Mouse (Mus musculus) liver, embryonic 12.5 days (tissue): ENCODE data around the gene Pmpcb. TPM values are rescaled to one million over a fixed set of nuclear protein-coding genes. Genes with fewer than 3 reads are reported as not detected.
"Not testable (repeated sequence)": the region's sequence is repeated elsewhere in the genome, so short reads cannot be mapped to it uniquely, and the experiment has no call there.

Experiments used
- ATAC-seq: fragments of 200-750 bp; cut with Nextera tagmentation; 2 replicates; pipeline ENCODE4 v1.8.0; 2017; ENCODE audit warnings: moderate number of reproducible peaks, mild to moderate bottlenecking, moderate library complexity
- H3K27ac ChIP-seq: fragments of 300-500 bp; sonication (generic); 2 replicates; pipeline ENCODE4 v1.5.1; 2016; ENCODE audit warnings: mild to moderate bottlenecking
- H3K27me3 ChIP-seq: fragments of 300-500 bp; sonication (generic); replicated peaks from 2 replicates; pipeline ENCODE4 v1.6.1; 2016; ENCODE audit warnings: mild to moderate bottlenecking, moderate library complexity
- H3K36me3 ChIP-seq: fragments of 300-500 bp; sonication (generic); 2 replicates; pipeline ENCODE4 v1.6.1; 2016; ENCODE audit warnings: mild to moderate bottlenecking, moderate library complexity
- H3K4me1 ChIP-seq: fragments of 300-500 bp; sonication (generic); 2 replicates; pipeline ENCODE4 v1.6.1; 2016
- H3K4me2 ChIP-seq: fragments of 300-500 bp; sonication (generic); 2 replicates; pipeline ENCODE4 v1.6.1; 2016; ENCODE audit warnings: mild to moderate bottlenecking, moderate library complexity
- H3K4me3 ChIP-seq: fragments of 300-500 bp; sonication (generic); 2 replicates; pipeline ENCODE4 v1.5.1; 2016; ENCODE audit warnings: mild to moderate bottlenecking, moderate library complexity
- H3K9ac ChIP-seq: fragments of 300-500 bp; sonication (generic); 2 replicates; pipeline ENCODE4 v1.6.1; 2016; ENCODE audit warnings: mild to moderate bottlenecking, moderate library complexity
- H3K9me3 ChIP-seq: fragments of 300-500 bp; sonication (generic); replicated peaks from 2 replicates; pipeline ENCODE4 v1.6.1; 2016; ENCODE audit warnings: mild to moderate bottlenecking, moderate library complexity
- WGBS: fragments of 180-500 bp; shearing (Covaris S2); methylation state at CpG from one replicate; pipeline ENCODE4 v1.1.7; 2016; ENCODE audit not compliant: insufficient replicate concordance; 5-methylcytosine and 5-hydroxymethylcytosine counted together
- polyA plus RNA-seq: library from polyadenylated mRNA; unstranded; fragments of >200 nt; fragmentation: Nextera tagmentation; extraction: Ambion mirVana; gene quantifications from 2 replicates; pipeline ENCODE4 v1.2.1, GENCODE M21; 2016

Pmpcb gene
- 49.2 and 53.7 TPM in 2 replicates for polyA plus RNA-seq

DNA sequence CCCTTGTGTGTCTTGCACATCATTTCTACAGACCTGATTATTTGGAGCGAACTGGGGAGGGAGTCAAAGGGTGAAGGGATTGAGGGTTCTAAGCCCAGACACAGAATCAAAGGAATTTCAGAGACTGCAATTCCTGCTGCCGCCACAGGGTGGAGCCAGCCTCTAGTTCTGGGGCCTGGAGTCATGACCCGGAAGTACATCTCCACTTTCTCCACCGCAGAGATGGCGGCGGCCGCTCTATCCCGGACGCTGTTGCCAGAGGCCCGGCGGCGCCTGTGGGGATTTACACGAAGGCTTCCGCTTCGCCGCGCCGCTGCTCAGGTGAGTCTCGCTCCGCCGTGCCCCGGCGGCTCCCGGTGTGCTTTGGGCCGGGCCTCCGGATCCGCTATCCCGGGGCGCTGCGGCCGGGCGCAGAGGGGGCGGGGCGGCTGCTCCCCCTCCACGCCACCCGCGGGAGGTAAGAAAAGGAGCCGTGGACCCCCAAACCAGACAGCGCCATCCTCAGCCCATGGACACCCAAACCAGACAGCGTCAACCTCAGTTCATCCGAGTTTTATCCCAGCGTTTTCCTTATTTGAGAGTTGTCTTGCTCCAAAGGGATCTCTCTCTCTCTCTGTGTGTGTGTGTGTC lies at the start of gene Pmpcb:
Gene Pmpcb, plus strand, starts transcription at position 186 of the 630 bp plus-strand sequence.
- Histone ChIP-seq H3K9me3 (no peaks in the 10 kb centered on the region), H3K27me3 (no peaks in the 10 kb centered on the region), H3K9ac (peak within 1 kb of the TSS; percentile 89), H3K27ac (peak within 1 kb of the TSS; percentile 76), H3K36me3 (peaks cover 34% of the 10 kb centered on the region), H3K4me3 (peak within 1 kb of the TSS; percentile 97), H3K4me2 (peak within 1 kb of the TSS; percentile 86), H3K4me1 (peaks cover 18% of the 10 kb centered on the region)
- WGBS = under 1% methylated on average over 41 of the region's 42 CpGs
- ATAC-seq = peak; percentile 84

DNA sequence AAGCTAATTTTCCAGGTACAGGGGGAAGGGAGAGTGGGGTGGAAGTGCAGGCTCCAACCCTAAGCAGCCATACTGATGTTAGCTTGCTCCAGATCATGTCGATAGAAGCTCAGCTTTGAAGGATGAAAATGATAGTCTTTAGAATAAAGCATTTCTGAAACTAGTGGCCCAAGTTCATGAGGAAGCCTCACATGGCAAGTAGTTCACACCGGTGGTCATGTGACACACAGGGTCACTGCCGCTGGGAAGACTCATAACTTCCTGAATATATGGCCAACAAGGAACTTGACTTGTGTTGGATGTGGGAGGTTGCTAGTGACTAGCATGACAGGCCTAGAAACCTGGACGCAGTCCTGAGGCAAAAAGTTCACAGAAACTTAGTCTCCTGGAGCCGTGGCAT lies 44.7 kb upstream of the Pmpcb start:
- H3K9ac ChIP-seq = no peak overlapping the region
- no peak overlapping the region for H3K27ac ChIP-seq
- no peaks in the 10 kb centered on the region for H3K36me3 ChIP-seq
- ATAC-seq = no peak
- H3K4me2 ChIP-seq = no peak overlapping the region
- H3K4me1 ChIP-seq = peaks cover 2% of the 10 kb centered on the region; the same call in 1 of the 2 replicates
- H3K9me3 ChIP-seq = no peaks in the 10 kb centered on the region
- 66% methylated on average over 5 of the region's 5 CpGs for WGBS
- no peak overlapping the region for H3K4me3 ChIP-seq
- no peaks in the 10 kb centered on the region for H3K27me3 ChIP-seq

DNA sequence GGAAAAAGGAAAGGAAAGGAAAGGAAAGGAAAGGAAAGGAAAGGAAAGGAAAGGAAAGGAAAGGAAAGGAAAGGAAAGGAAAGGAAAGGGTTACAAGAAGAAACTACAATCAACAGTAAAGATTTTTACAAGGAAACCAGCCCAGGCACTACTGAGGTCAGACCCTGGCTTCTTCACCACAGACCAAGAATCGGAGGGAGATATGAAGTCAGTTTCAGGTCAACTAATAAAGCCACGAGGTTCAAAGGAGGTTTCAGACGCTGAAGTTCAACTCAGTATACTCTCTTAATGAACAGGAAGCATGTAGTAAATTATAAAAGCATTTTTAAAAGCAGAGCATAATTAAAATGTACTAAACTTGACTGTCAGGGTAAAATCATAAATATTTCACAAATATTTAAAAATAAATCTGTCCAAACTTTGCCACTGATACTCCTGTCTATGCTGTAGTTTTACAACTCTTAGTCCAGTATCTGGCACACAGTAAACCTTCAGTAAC lies 43.5 kb upstream of the Pmpcb start:
- 44% methylated on average over 3 of the region's 3 CpGs for WGBS
- Histone ChIP-seq H3K9ac (no peak overlapping the region), H3K4me1 (no peaks in the 10 kb centered on the region), H3K9me3 (no peaks in the 10 kb centered on the region), H3K27ac (no peak overlapping the region), H3K27me3 (no peaks in the 10 kb centered on the region), H3K36me3 (no peaks in the 10 kb centered on the region), H3K4me3 (no peak overlapping the region), H3K4me2 (no peak overlapping the region)
- no peak for ATAC-seq

DNA sequence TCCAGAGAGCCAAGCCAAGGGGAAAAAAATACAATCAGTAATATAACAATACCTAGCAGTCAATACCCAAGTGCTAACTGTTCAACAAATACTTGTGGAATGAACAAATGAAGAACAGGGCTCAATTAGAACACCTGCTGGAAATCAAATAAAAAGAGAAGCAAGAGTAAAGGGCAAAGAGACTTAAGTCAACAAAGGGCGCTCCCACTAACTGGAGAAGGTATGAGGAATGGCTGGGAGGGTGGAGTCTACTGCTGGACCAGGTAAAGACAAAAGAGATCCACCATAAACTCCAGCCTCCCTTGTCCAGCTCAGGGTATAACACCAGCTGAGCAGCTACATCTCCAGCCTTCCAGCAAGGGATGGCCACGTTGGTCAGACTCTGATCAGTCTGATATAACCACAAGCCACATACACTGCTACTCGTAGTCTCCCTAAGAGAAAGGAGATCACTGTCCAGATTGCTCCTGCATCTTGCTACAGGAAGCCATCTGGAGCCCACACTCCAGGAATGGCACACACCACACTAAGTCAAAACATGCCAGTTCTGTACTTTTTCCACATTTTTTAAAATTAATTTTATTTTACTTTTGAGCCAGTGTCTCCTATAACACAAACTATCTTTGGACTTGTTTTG lies 42.0 kb upstream of the Pmpcb start:
- Histone ChIP-seq H3K9me3 (no peaks in the 10 kb centered on the region), H3K27me3 (no peaks in the 10 kb centered on the region), H3K4me3 (no peak overlapping the region), H3K36me3 (no peaks in the 10 kb centered on the region), H3K27ac (no peak overlapping the region), H3K9ac (no peak overlapping the region), H3K4me1 (peaks cover 3% of the 10 kb centered on the region; the same call in 1 of the 2 replicates), H3K4me2 (no peak overlapping the region)
- 40% methylated on average over 3 of the region's 3 CpGs for WGBS
- no peak for ATAC-seq

DNA sequence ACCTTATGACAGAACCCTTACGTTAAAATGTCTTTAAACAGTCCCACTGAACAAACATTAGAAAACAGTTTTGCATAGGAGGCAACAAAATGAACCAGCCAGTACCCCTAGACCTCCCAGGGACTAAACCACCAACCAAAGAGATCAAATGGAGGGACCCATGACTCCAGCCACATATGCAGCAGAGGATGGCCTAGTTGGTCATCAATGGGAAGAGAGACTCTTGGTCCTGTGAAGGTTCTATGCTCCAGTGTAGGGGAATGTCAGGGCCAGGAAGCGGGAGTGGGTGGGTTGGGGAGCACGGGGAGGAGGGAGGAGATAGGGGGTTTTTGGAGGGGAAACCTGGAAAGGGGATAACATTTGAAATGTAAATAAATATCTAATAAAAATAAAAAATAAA lies 37.4 kb upstream of the Pmpcb start:
- H3K36me3 ChIP-seq, H3K4me3 ChIP-seq, ATAC-seq, H3K9ac ChIP-seq, H3K27me3 ChIP-seq, H3K9me3 ChIP-seq, H3K27ac ChIP-seq: not testable (repeated sequence)
- WGBS = 91% methylated on average over 3 of the region's 3 CpGs
- peak overlapping the region; percentile 31; the same call in 1 of the 2 replicates for H3K4me2 ChIP-seq
- peaks cover 29% of the 10 kb centered on the region for H3K4me1 ChIP-seq

DNA sequence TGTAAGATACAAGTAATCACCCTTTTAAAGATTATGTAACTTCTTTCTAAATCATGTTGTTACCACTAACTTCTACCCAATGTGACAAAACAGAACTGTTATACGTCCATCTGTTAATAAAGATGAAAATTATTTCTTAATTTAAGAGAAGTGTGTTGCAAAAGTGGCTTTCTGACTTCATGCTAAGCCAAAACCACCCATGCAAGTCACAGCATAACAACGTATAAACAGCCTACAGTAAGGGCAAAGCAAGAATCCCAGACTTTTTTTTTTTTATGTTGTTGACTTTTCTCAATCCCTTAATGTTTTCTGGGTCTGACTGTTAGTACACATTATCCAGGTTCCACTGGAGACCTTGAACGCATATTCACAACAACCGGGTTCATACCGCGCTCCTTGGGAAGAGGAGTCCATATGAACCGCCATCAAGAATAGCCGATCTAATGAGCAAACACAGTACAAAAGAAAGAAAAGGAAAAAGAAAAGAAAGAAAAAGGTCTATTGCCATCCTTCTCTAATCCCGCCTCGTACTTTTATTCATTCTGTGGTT lies 36.6 kb upstream of the Pmpcb start:
- peaks cover 29% of the 10 kb centered on the region for H3K4me1 ChIP-seq
- 20% methylated on average over 10 of the region's 10 CpGs for whole genome bisulfite sequencing
- peak overlapping the region; percentile 93 for H3K4me2 ChIP-seq
- H3K4me3 ChIP-seq = peak overlapping the region; percentile 78
- no peaks in the 10 kb centered on the region for H3K36me3 ChIP-seq
- no peaks in the 10 kb centered on the region for H3K27me3 ChIP-seq
- ATAC-seq = no peak
- H3K9ac ChIP-seq = peak overlapping the region; percentile 80
- peak overlapping the region; percentile 95; the same call in 1 of the 2 replicates for H3K27ac ChIP-seq
- no peaks in the 10 kb centered on the region for H3K9me3 ChIP-seq

DNA sequence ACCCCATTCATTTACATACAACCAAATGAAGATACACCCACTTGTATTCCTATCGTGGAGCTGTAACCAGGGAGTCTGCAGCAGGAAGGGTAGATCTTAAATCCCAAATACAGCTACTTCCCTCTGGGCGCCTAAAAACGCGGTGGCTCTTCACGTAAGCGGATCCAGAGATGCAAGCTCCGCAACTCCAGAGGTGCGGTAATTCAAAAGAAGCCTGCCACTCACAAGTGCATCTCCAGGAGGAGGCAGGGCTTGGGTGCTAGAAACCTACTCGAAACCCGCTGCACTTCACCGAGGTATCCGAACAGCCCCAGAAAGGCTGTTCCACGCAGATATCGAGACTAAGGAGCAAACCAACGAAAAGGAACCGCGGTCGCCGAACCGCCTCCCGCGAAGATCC lies 36.0 kb upstream of the Pmpcb start:
- Histone ChIP-seq H3K27me3 (no peaks in the 10 kb centered on the region), H3K27ac (peak overlapping the region; percentile 95), H3K4me3 (peak overlapping the region; percentile 78), H3K4me2 (peak overlapping the region; percentile 93), H3K9me3 (no peaks in the 10 kb centered on the region), H3K36me3 (no peaks in the 10 kb centered on the region), H3K9ac (peak overlapping the region; percentile 80), H3K4me1 (peaks cover 29% of the 10 kb centered on the region)
- WGBS = under 1% methylated on average over 22 of the region's 22 CpGs
- ATAC-seq = peak; percentile 19

DNA sequence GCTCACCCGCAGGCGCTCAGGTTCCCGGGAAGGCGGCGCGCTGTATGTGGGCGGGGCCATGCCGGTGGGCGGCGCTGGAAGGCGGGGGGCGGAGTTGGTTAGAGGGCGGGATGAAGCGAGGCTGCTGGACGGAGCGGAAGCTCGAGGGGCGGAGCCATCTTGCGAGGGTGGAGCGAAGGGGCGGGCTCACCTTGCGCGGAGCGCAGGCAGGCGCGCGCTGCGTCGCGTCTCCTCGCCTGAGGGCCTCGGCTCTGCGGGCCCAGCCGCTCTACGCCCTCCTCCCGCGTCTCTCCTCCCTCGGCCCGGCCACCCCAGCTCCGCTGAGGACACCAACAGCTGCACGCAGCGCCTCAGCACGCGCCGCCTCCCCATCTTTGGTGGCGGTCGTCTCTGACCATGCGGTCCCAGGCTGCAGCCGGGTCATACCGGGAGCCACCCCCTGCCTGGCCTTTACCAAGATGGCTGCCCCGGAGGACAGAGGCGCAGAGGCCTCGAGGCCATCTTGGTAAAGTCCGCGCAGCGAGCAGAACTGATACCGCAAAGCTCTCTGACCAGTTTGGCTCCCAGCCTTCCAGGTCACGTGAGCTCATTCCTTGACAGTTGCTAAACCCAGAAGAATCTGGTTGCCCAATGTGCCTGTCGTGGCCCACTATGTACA lies 35.5 kb upstream of the Pmpcb start, which contains the start of gene Napepld:
Gene Napepld, minus strand, starts transcription at position 46 of the 658 bp plus-strand sequence.
- Histone ChIP-seq H3K4me1 (peaks cover 29% of the 10 kb centered on the region), H3K36me3 (no peaks in the 10 kb centered on the region), H3K27me3 (no peaks in the 10 kb centered on the region), H3K4me2 (peak within 1 kb of the TSS; percentile 93), H3K27ac (peak within 1 kb of the TSS; percentile 95), H3K9me3 (no peaks in the 10 kb centered on the region), H3K4me3 (peak within 1 kb of the TSS; percentile 78), H3K9ac (peak within 1 kb of the TSS; percentile 85)
- ATAC-seq = peak; percentile 99
- 1% methylated on average over 56 of the region's 59 CpGs for WGBS

DNA sequence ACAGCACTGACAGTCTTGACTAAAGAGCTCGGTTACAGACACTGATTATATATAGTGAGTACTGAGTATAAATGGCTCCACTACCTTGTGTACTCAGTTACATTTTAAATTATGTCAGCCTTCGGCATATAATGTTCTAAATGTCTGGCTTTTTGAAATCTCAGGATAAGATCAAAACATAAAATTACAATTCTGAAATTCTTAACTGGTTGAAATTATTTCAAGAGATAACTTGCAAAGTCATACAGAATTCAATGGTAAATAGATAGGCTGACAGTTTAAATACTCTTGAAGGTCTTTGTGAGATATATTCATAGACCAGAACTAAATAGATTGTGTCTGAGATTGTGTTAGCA lies 35.0 kb upstream of the Pmpcb start:
- WGBS = 37% methylated on average over 2 of the region's 2 CpGs
- ATAC-seq = no peak
- Histone ChIP-seq H3K4me2 (peak overlapping the region; percentile 93), H3K4me3 (peak overlapping the region; percentile 78), H3K36me3 (no peaks in the 10 kb centered on the region), H3K27ac (peak overlapping the region; percentile 95), H3K4me1 (peaks cover 29% of the 10 kb centered on the region), H3K9ac (peak overlapping the region; percentile 85), H3K27me3 (no peaks in the 10 kb centered on the region), H3K9me3 (no peaks in the 10 kb centered on the region)

DNA sequence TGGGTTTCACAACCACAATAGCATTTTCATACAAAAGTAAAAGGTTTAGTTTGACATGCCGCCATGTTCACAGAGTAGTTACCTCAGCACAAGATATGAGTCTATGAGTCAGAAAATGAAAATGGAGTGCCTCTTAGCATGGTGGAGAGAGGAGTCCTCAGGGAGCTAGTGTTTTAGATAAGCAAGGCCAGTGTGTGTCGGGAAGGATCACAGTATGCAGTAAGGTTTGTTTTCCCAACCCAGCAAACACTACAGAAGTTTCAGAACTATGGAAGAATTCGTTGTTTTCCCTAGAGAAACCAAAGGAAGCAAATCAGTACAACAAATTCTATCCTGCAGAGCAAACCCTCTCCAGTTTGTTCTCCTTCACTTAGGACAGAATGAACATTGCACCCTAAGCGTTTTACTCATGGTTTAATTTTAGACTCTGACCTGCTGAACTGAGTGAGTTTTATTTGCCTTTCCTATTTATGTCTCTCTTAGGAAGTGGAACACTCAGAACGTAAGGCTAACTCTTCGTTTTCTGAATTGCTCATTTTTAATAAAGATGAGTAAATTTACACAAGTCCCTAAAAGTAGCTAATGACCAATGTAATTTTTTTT lies 34.0 kb upstream of the Pmpcb start:
- Histone ChIP-seq H3K4me3 (no peak overlapping the region), H3K4me1 (peaks cover 29% of the 10 kb centered on the region), H3K27me3 (no peaks in the 10 kb centered on the region), H3K36me3 (no peaks in the 10 kb centered on the region), H3K4me2 (no peak overlapping the region), H3K27ac (peak overlapping the region; percentile 37; the same call in 1 of the 2 replicates), H3K9ac (no peak overlapping the region), H3K9me3 (no peaks in the 10 kb centered on the region)
- ATAC-seq = no peak
- WGBS = 63% methylated on average over 6 of the region's 6 CpGs

DNA sequence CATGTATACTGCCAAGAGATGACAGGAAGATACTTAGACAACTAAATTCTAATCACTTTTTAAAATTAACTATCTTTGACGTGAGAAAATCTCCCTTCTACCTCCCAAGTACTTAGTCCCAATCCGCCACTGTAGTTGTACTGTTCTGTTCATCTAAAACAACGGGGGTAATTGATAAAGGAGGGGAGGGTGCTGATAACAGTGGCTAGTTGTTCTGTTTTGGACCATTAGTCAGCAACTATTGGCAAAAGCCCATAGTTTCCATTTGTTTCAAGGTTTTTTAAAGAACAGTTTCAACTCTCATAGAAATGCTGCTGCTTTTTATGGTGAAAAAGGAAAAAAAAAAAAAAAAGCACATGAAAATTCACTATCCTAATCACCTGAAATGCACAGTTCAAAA lies 33.2 kb upstream of the Pmpcb start:
- H3K36me3 ChIP-seq = no peaks in the 10 kb centered on the region
- no peak overlapping the region for H3K9ac ChIP-seq
- ATAC-seq = no peak
- WGBS = 17% methylated on average over 3 of the region's 3 CpGs
- H3K4me1 ChIP-seq = peaks cover 29% of the 10 kb centered on the region
- H3K27ac ChIP-seq = no peak overlapping the region
- no peaks in the 10 kb centered on the region for H3K27me3 ChIP-seq
- H3K4me3 ChIP-seq = no peak overlapping the region
- H3K4me2 ChIP-seq = no peak overlapping the region
- H3K9me3 ChIP-seq = no peaks in the 10 kb centered on the region
